Mouse (Mus musculus) CD8-positive naive resting alpha-beta T cell, adult 2 months (primary cell): ENCODE measurements around the gene Olfr630.
"Not testable (repeated sequence)": the region's sequence is repeated elsewhere in the genome, so short reads cannot be mapped to it uniquely, and the experiment has no call there.

Source experiments
- DNase-seq, 2 experiments: peaks; one replicate each; pipeline ENCODE4 v3.0.0; 2022; ENCODE audit warnings: low read depth in 2 of 2, low spot score in 2 of 2

Olfr630 gene

DNA sequence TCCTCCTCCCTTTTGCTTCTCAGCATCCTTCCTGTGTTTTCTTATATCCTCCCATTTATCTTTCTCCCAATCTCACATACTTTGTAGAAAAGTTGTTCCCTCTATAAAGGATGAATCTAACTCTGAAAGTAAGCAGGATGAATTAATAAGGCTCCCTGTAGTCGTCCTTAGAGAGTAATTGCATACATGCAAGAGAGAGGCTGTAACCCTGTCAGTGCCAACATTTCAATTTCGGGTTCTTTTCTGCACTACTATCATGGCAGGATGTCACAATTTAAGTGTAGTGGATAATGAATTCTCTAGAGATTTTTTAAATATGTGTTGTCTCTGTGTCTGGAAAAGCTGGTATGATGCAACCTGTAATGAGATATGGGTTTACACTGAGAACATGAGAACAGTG is at the start of gene Olfr630:
Gene Olfr630, minus strand, starts transcription at position 101 of the 400 bp plus-strand sequence.
- DNase-seq, result no peak

DNA sequence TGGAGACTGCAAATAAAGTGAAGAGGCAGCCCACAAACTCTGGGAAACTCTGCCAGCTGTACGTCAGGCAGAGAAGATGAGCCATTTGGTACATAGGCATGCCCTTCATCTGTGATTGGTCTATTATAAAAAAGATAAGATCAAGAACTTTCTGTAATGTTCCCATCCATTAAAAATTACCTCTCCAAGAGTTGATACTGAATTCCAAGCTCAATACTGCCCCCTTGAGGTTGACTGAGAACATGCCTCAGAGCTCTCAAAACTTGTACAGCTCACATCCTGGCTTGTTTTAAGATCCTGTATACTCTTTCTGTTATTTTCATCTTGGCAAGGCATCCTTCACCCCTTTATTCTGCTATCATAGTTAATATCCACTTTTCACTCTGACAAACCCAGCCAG is 49.7 kb upstream of the Olfr630 start:
- peak in 1 of 2 experiments; percentile 0 for DNase-seq

DNA sequence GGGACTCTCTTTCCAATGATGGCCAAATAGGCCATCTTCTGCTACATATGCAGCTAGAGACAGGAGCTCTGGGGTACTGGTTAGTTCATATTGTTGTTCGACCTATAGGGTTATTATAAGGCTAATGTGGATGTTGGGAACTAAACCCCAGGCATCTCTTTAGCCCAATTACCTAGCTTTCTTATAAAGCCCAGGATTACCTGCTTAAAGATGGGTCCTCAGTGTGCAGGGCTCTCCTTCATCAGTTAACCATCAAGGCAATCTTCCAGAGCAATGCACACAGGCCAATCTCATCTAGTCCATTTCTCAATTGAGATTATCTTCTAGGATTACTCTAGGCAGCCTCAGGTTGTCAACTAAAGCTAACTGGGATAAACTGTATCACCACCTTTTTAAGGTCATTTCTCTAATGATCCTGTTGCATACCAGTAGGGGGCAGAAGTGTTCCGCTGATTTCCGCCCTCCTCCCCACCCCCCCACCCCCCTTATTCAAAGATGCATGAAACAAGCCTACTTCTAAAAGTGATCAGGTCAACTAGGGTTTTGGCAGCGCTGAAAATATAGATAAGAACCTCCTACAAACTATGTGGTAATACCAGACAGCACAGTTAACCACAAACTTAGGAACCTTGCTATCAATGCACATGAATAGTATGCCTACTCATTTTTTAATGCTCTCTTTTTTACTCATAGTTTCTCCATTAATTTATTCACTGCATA is 35.7 kb upstream of the Olfr630 start:
- no peak for DNase-seq

DNA sequence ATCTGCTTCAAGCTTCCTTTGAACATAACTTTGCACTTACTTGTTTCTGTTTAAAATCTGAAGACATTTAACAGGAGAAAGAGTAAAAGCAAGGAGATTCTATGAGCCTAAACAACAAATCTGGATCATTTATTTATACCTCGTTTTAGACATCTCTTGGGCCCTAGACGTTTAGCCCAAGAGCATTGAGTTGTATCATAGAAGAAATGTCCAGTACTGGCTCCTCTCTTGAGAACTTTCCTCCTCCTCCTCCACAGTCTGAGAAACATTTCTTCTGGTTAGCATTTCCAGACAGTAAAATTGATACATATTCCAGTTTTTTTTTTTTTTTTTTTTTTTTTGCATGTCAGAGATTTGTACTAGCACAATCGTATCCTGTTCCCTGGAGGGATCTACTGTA is 34.6 kb upstream of the Olfr630 start, which contains the start of gene Olfr67:
Gene Olfr67, minus strand, starts transcription at position 101 of the 400 bp plus-strand sequence.
- DNase-seq, result no peak

DNA sequence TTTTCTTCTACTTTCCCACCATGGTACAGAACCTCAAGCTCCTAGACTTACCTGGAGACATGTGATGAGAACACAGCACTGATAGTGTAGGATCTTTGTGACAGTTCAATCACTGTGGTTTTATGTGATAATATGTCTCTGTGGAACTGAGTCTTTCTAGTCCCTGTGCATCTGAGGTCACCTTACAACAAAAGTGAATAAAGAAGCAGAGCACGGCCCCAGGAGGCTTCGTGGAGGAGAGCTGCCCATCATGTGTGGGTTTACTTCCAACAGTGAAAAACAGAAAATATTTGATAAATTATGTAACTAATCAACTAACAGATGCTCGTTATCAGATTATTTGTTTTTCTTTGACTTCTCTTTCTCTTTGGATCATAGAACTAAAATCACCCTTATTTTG is 22.5 kb upstream of the Olfr630 start, which contains the start of gene Olfr68:
Gene Olfr68, minus strand, starts transcription at position 101 of the 400 bp plus-strand sequence.
- DNase-seq, result no peak

DNA sequence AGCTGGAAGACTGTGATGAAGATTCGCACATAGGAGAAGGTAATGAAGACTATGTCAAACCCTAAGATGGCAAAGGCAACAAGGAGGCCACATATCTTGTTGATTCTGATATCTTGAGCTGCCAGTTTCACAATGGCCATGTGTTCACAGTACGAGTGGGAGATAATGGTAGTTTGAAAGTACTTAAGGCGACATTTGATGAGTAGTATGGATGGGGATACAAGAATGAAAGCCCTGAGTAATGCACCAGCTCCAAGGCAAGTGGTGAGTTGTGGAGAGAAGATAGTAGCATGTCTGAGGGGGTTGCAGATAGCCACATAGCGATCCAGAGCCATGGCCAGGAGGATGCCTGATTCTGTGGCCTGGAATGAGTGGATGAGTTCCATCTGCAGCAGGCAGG is 20.5 kb upstream of the Olfr630 start:
- DNase-seq, result not testable (repeated sequence)

DNA sequence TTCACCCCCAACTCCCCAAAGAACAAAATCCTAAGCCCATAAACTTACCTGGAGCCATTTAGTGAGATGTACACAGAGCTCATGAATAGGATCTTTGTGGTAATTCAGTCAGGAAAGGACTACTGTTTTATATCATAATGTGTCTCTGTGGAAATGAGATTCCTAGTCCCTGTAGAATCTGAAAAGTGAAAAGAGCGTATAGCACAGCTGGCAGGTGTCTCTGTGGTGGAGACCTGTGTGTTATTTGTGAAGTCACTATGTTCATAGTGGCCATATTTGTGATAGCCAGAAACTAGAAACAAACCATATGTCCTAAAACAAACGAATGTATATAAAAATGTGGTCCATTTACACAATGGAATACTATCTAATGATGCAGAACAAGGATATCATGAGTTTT is 14.4 kb upstream of the Olfr630 start, which contains the start of gene Olfr69:
Gene Olfr69, minus strand, starts transcription at position 101 of the 400 bp plus-strand sequence.
- no peak for DNase-seq

DNA sequence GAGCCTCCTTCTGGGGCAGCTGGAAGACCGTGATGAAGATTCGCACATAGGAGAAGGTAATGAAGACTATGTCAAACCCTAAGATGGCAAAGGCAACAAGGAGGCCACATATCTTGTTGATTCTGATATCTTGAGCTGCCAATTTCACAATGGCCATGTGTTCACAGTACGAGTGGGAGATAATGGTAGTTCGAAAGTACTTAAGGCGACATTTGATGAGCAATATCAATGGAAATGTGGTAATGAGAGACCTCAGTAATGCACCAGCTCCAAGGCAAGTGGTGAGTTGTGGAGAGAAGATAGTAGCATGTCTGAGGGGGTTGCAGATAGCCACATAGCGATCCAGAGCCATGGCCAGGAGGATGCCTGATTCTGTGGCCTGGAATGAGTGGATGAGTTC is 10.6 kb upstream of the Olfr630 start:
- not testable (repeated sequence) for DNase-seq

DNA sequence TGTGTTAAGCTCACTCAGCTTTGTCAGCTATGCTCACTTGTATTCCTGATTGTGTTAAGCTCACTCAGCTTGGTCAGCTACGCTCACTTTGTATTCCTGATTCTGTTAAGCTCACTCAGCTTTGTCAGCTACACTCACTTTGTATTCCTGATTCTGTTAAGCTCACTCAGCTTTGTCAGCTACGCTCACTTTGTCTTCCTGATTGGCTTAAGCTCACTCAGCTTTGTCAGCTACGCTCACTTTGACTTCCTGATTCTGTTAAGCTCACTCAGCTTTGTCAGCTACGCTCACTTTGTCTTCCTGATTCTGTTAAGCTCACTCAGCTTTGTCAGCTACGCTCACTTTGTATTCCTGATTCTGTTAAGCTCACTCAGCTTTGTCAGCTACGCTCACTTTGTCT is 5.1 kb upstream of the Olfr630 start:
- not testable (repeated sequence) for DNase-seq

DNA sequence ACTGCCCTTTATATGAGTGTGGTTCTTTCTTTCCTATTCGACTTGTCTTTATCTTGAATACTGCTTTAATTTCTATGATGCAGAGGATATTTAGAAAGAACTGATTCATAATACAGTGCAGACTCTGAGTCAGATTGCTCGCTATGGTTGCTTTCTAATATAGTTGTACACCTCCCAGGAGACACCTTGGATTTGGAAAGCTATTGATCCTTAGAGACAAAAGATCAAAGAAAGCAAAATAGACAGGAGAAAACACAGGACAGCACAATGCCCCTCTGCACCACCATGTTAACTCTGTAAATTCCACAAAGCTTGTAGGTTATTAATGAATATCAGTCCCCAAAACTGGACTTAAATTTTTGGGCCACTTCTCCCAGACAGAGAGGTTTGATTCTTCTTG is 12.3 kb downstream of the Olfr630 start, which contains the start of gene Olfr629:
Gene Olfr629, minus strand, starts transcription at position 101 of the 400 bp plus-strand sequence.
- DNase-seq, result no peak

DNA sequence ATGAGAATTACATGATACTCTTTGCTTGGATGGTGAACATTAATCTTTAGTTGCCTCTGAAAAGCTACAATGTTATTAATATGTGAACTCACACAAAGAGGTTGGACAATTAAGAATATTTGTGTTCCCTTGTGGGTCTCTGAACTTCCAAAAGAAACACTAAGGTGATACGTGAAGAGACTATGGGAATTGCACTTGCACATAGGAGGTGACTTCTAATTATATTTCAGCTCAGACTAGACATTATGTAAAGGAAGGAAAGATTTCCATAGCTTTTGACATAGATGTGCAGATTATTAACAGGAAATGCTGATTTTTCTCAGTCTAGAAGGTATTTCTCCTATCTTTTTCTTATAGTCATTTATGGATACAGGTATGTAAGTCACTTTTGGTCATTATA is 27.1 kb downstream of the Olfr630 start, which contains the start of gene Olfr628:
Gene Olfr628, plus strand, starts transcription at position 301 of the 400 bp plus-strand sequence.
- no peak for DNase-seq

DNA sequence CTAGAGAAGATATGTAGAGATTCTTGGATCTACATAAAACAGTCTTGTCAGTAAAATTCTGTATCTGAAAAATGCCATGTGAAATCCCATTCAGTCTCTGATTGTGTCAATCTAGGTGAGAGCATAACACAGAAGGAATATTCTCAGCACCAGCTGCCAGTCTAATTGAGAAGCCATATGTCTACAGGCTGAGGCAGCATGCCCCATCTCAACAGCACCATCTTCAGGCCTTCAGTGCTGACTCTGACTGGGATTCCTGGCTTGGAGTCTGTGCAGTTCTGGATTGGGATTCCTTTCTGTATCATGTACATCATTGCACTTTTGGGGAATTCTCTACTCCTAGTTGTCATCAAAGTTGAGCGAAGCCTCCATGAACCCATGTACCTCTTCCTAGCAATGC is 40.7 kb downstream of the Olfr630 start:
- DNase-seq, result not testable (repeated sequence)

DNA sequence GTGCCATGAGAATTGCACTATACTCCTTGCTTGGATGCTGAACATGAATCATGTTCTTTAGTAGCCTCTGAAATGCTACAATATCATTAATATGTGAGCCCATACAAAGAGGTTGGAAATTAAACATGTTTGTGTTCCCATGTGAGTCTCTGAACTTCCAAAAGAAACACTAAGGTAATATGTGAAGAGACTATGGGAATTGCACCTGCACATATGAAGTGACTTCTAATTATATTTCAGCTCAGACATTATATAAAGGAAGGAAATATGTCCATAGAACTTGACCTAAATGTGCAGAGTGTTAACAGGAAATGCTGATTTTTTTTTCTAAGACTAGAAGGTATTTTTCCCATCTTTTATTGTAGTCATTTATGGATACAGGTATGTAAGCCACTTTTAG is 42.8 kb downstream of the Olfr630 start, which contains the start of gene Olfr243:
Gene Olfr243, plus strand, starts transcription at position 301 of the 400 bp plus-strand sequence.
- no peak for DNase-seq

DNA sequence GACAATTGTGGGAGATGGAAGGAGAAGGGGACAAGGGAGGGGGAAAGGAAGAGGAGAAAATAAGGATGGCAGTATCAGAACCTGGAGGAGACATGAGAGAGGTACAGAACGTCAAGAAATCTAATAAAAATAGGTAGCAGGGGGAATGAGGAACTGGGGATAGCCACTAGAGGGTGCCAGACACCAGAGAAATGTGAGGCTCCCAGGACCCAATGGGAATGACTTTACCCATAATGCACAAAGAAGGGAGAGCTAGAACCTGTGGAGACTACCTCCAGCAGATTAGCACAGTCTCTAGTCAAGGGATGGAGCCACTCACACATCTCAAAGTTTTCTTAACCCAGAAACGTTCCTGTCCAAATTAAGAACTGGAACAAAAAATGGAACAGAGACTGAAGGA is 45.1 kb downstream of the Olfr630 start:
- DNase-seq, result no peak
